Mouse (Mus musculus) G1E-ER4 (cell line): ENCODE measurements around the gene 2210011C24Rik. TPM values are rescaled to one million over a fixed set of nuclear protein-coding genes. Genes with fewer than 3 reads are reported as not detected.

Experiments used
- GATA1 ChIP-seq: IDR thresholded peaks from one replicate; pipeline ENCODE4 v1.8.0; 2012; ENCODE audit warnings: low read length, inconsistent platforms
- polyA plus RNA-seq: library from polyadenylated mRNA; stranded (reverse); fragments of >175 nt; gene quantifications from 2 replicates; pipeline ENCODE4 v1.2.3, GENCODE M21; 2012

2210011C24Rik gene
- polyA plus RNA-seq, 1 experiment: not detected

- no peak for TF ChIP-seq GATA1
Measured at GRCm38 (mm10) chr8:83980845-83981244, 31.1 kb downstream of the 2210011C24Rik start.

GRCm38 (mm10) chr8:83980250-83980649, 31.7 kb downstream of the 2210011C24Rik start:
- TF ChIP-seq GATA1: no peak

- no peak for TF ChIP-seq GATA1
Measured at GRCm38 (mm10) chr8:83978200-83978599, 33.8 kb downstream of the 2210011C24Rik start.

- TF ChIP-seq GATA1: no peak
Measured at GRCm38 (mm10) chr8:83977646-83978045, 34.3 kb downstream of the 2210011C24Rik start.

- no peak for TF ChIP-seq GATA1
Measured at GRCm38 (mm10) chr8:83976779-83977350, 35.1 kb downstream of the 2210011C24Rik start.

- no peak for TF ChIP-seq GATA1
Measured at GRCm38 (mm10) chr8:83976101-83976630, 35.8 kb downstream of the 2210011C24Rik start.

GRCm38 (mm10) chr8:83974521-83974920, 37.5 kb downstream of the 2210011C24Rik start:
- TF ChIP-seq GATA1: no peak

- TF ChIP-seq GATA1: no peak
Measured at GRCm38 (mm10) chr8:83973161-83974031, 38.6 kb downstream of the 2210011C24Rik start.

- TF ChIP-seq GATA1: no peak
Measured at GRCm38 (mm10) chr8:83972150-83973120, 39.5 kb downstream of the 2210011C24Rik start, which contains the start of gene Prkaca. Prkaca (plus strand) TSS chr8:83972993.

GRCm38 (mm10) chr8:83971661-83972060, 40.3 kb downstream of the 2210011C24Rik start:
- TF ChIP-seq GATA1: no peak

- no peak for TF ChIP-seq GATA1
Measured at GRCm38 (mm10) chr8:83971121-83971520, 40.9 kb downstream of the 2210011C24Rik start.

- no peak for TF ChIP-seq GATA1
Measured at GRCm38 (mm10) chr8:83967701-83968100, 44.3 kb downstream of the 2210011C24Rik start.

- TF ChIP-seq GATA1: no peak
Measured at GRCm38 (mm10) chr8:83964015-83964765, 47.8 kb downstream of the 2210011C24Rik start.

Other genes with a start within 250 kb of the 2210011C24Rik start
- 28.6 and 31.7 TPM in 2 replicates for gene Adgrl1, start 112.1 kb downstream of the 2210011C24Rik start, polyA plus RNA-seq
- not detected in 2 replicates for gene Gm10644, start 57.0 kb downstream of the 2210011C24Rik start, polyA plus RNA-seq
- 226 and 290 TPM in 2 replicates for gene Asf1b, start 56.7 kb downstream of the 2210011C24Rik start, polyA plus RNA-seq
- 53.2 and 56.2 TPM in 2 replicates for gene Prkaca, start 39.2 kb downstream of the 2210011C24Rik start, polyA plus RNA-seq
- gene Samd1, start 14.5 kb downstream of the 2210011C24Rik start, polyA plus RNA-seq: 275 and 319 TPM in 2 replicates
- gene 1700067K01Rik, start 10.7 kb downstream of the 2210011C24Rik start, polyA plus RNA-seq: 0.89 and 1.1 TPM in 2 replicates
- gene Palm3, start 9.3 kb upstream of the 2210011C24Rik start, polyA plus RNA-seq: 0.29 and 0.55 TPM in 2 replicates
- not detected in 2 replicates for gene Il27ra, start 30.4 kb upstream of the 2210011C24Rik start, polyA plus RNA-seq
- not detected in 2 replicates for gene Rln3, start 32.8 kb upstream of the 2210011C24Rik start, polyA plus RNA-seq
- 0.11 TPM in 2 replicates for gene Gm10643, start 53.0 kb upstream of the 2210011C24Rik start, polyA plus RNA-seq
- 41.0 and 46.3 TPM in 2 replicates for gene Rfx1, start 54.7 kb upstream of the 2210011C24Rik start, polyA plus RNA-seq
- 60.0 and 74.5 TPM in 2 replicates for gene Dcaf15, start 92.6 kb upstream of the 2210011C24Rik start, polyA plus RNA-seq
- 0.02 and 0.03 TPM in 2 replicates for gene Podnl1, start 113.8 kb upstream of the 2210011C24Rik start, polyA plus RNA-seq
- 18.0 and 21.2 TPM in 2 replicates for gene Cc2d1a, start 135.8 kb upstream of the 2210011C24Rik start, polyA plus RNA-seq
- gene 4930432K21Rik, start 135.9 kb upstream of the 2210011C24Rik start, polyA plus RNA-seq: 0.19 and 0.22 TPM in 2 replicates
- gene Nanos3, start 173.0 kb upstream of the 2210011C24Rik start, polyA plus RNA-seq: not detected in 2 replicates
- gene Zswim4, start 224.9 kb upstream of the 2210011C24Rik start, polyA plus RNA-seq: 8.9 and 14.2 TPM in 2 replicates
- gene D8Ertd738e, start 237.5 kb upstream of the 2210011C24Rik start, polyA plus RNA-seq: 251 and 389 TPM in 2 replicates
- 73.1 and 105 TPM in 2 replicates for gene Mri1, start 245.2 kb upstream of the 2210011C24Rik start, polyA plus RNA-seq